Mouse (Mus musculus): Measurements from ENCODE around the gene Ggta1. TPM values are rescaled to one million over a fixed set of nuclear protein-coding genes. Genes with fewer than 3 reads are reported as not detected.
"Not testable (repeated sequence)": the region's sequence is repeated elsewhere in the genome, so short reads cannot be mapped to it uniquely, and the experiment has no call there.

The Ggta1 gene
- total RNA-seq, 2 experiments from 2014 or later: 7.9 to 18.4 TPM

DNA sequence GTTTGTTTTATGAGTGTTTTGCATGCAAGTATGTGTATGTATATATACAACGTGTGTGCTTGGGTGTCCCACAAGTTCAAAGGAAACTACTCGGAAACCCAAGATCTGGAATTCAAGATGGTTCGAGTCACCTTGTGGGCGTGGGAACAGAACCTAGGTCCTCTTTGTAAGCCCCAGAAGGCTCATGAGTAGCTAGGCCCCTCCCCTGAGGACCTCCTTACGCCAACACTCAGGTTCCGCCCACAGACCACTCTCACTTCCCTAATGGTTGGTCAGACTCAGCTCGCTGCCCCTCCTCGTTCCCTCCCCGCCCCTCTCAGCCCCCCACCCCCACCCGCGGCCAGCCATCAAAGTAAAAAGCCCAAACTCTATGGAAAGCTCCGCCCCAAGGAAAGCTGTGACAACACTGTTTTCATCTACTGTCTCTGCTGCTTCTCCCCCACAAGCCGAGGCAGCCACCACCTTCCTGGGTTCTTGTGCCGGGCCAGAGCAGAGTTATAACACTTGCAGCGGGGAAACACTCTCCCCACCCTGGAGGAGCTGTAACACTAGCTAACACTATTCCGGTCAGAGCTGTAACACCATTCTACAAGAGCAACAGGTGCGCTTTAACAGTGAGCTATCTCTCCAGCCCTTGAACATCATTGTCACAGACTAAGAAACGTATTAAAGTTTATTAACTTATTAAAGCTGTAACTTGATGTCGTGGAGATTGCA lies 499 bp upstream of the Ggta1 start:
- ATAC-seq (replicated peaks; ENCODE audit: low FRiP score, poor library complexity, severe bottlenecking): no peak

DNA sequence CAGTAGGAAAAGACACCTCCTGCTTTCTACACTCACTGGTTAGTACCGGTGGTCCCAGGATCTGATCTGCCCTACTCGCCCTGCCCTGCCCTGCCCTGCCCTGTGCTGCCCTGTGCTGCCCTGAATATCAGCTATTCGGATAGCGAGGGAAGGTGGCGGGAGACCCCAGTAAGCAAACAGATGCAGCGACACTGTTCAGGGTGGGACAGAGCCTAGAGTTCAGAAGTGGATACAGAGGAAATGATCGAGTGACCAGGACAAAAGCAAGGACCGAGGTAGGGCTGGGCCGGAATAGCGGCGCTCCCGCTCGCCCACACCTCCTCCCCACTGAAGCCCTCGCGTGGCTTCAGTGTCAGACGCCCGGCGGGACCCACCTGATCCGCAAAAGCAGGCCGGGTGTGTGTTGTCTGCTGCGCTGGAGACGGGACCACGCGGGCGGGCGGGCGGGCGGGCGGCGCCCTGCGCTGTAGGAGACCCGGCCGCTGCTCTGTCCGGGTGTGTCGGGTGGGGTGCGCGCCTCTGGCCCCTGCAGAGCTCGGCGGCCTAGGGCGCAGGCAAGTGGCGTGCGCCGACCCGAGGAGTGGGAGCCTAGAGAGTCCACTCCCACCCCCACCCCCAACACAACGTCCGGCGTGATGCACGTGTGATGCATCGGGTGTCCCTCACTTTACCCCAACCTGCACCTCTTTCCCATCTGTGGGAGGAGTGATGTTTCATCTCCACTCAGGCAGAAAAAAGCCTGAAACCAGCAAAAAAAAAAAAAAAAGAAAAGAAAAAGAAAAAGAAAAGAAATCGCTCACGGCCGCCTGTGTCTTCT lies 852 bp downstream of the Ggta1 start:
- ATAC-seq (replicated peaks; ENCODE audit: low FRiP score, poor library complexity, severe bottlenecking): peak; percentile 49

DNA sequence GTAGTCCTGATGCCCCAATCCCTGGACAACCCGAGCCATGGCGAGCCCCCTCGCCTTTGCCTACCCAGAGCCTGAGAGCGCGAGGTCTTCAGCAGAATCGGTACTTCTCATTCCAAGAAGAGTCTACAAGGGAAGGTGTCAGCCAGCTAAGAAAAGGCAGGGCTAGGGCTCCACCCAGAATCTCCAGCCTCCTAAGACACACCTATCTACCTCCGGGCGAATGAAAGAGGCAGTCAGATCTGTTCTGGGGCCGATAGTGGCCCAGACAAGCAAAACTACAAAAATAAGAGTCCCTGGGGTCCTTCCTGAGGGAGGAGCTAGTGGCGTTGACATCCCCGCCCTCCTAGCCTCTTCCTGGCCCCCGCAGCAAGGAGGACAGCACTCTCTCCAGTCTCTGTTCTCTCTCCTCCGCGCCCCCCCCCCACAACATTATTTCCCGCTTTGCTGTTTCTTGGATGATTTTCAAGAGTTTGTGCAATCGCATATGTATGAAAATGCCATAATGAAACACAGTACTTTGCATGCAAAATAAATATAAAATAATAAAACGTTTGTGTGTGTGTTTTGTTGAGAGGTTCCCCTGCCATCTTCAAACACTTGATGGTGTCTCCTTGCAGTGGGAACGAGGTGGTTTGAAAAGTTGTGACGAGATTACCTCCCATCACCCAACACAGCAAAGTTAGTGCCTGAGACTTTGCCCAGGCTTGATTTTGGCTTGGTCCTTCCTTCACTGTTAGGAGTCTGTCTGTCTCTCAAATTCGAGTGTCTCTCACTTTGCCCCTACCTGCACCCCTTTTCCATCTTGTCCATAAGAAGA lies 1.7 kb downstream of the Ggta1 start:
- ATAC-seq (replicated peaks; ENCODE audit: low FRiP score, poor library complexity, severe bottlenecking): peak; percentile 86

DNA sequence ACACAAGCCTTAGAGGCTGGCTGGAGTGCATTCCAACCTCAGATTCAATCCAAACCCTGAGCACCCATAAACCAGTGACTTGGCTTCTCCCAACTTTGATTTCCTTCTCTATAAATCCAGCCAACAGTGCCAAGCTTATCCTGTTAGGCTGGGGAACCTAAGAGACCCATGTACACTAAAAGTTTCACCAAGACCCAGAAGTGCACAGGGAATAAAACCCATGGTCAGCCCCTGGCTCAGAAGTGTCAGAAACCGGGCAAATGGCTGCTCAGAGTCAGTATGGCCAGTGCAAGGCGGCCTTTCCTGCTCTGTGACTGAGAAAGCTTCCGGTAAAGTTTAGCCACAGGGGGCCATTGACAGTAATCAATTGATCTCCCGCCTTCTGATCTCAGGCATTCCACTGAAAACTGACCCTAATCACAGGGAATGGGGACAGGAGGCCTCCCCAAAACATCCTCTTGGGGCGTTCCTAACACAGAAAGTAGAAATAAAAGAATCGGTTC lies 2.6 kb downstream of the Ggta1 start:
- no peak for ATAC-seq (replicated peaks; ENCODE audit: low FRiP score, poor library complexity, severe bottlenecking)

DNA sequence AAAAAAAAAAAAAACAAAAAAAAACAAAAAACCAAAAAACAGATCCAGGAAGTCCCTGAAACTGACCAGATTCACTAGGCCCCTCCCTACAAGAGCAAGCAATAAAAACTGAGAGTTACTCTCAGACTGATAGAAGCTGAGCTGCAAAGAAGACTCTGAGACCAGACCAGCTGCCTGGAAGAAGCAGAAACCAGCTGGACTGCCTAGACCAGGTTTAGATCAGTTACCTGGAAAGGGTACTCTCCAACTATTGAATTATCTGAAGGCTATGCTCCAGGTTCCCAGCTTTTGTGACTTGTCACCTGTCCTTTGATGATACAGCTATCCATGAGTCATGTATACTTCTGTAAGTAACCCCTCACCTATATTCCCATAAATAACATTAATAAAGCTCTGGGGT lies 3.7 kb downstream of the Ggta1 start:
- no peak for ATAC-seq (replicated peaks; ENCODE audit: low FRiP score, poor library complexity, severe bottlenecking)

DNA sequence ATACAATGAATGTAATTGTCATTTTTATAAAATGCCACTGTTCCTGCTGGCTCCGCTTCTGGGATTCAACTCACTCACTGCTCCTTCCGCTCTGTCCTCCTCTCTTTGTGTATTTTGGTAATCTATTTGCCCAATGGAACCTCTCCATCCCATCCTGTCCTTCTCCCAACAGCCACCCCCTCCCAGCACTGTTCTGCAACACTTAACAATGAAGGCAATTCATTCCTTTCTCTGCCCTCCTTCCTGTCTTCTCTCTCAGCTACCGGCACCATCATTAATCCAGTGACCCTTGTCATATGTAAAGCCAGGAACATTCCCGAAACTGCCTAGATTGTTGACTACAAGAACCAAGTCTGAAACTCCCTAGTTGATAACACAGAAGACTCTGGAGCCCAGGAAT lies 4.6 kb downstream of the Ggta1 start:
- ATAC-seq (replicated peaks; ENCODE audit: low FRiP score, poor library complexity, severe bottlenecking): no peak

DNA sequence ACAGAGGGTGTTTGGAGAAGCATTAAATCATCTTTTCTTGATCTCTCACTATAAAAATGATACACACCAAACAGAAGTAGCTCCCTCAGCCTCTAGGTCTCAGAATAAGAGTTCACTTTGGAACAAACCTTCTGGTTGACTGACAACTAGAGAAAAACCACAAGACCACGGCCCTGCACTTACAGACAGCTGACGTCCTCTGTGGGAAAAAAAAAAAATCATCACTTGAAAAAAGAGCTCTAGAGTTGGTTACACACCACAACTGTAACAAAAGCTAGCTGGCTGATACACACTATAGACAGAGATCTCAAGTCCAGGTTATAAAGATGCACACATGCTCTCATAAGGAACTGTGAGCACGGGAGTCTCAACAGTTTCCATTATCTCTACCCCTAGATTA lies 9.3 kb downstream of the Ggta1 start:
- ATAC-seq (replicated peaks; ENCODE audit: low FRiP score, poor library complexity, severe bottlenecking): no peak

DNA sequence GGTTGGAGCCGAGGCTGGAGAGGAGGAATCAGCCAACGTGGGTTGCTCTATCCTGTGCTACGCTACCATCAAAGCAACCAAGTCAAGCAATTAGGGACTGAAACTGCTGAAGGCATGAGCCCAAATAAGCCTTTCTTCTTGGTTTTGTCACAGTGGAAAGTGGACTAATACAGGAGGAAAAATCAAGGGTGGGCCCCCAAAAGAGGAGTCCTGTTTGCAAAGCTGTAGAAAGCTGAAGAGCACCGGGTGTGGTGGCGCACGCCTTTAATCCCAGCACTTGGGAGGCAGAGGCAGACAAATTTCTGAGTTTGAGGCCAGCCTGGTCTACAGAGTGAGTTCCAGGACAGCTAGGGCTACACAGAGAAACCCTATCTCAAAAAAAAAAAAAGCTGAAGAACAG lies 10.3 kb downstream of the Ggta1 start:
- not testable (repeated sequence) for ATAC-seq (replicated peaks; ENCODE audit: low FRiP score, poor library complexity, severe bottlenecking)

DNA sequence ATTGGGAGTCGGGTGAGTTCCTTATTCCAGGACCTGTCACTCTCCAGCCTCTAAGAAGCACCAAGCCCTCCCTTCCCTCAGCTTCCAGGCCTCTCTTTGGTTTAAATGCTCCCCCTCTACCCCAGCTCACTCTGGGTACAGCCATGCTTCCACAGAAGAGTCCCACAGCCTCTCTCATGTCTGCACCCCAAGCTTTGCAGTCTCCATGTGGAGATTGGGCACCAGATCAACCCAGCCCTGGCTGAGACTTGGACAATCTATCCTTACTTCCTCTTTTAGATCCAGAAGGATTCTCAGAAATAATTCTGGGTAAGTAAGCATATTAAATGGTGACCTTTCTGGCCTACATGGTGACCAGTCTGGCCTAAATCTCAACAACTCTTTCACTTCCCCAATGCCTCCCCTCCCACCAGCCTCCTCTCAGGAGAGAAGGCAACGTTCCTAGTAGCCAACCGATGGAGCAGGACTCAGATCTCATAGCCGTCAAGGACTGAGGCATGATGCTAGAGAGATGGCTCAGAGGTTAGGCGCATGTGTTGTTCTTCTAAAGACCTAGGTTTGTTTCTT lies 11.5 kb downstream of the Ggta1 start:
- ATAC-seq (replicated peaks; ENCODE audit: low FRiP score, poor library complexity, severe bottlenecking): no peak

DNA sequence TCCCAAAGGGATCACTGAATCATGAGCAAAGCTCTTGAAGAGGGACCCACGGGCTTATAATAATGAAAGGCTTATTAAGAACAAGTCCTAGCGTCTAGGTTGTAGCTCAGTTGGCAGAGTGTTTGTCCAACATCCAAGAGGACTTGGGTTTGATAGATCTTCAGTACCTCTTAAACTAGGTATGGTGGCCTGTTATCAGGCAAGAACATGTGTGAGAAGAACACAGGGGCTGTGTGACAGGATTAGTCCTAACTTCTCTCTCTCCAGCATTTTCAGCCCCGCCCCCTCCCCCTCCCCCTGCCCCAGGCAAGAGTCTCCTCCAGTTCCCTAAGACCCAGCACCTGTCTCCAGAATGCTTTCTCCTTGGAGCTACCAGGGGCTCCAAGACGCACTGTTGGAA lies 12.2 kb downstream of the Ggta1 start:
- no peak for ATAC-seq (replicated peaks; ENCODE audit: low FRiP score, poor library complexity, severe bottlenecking)

DNA sequence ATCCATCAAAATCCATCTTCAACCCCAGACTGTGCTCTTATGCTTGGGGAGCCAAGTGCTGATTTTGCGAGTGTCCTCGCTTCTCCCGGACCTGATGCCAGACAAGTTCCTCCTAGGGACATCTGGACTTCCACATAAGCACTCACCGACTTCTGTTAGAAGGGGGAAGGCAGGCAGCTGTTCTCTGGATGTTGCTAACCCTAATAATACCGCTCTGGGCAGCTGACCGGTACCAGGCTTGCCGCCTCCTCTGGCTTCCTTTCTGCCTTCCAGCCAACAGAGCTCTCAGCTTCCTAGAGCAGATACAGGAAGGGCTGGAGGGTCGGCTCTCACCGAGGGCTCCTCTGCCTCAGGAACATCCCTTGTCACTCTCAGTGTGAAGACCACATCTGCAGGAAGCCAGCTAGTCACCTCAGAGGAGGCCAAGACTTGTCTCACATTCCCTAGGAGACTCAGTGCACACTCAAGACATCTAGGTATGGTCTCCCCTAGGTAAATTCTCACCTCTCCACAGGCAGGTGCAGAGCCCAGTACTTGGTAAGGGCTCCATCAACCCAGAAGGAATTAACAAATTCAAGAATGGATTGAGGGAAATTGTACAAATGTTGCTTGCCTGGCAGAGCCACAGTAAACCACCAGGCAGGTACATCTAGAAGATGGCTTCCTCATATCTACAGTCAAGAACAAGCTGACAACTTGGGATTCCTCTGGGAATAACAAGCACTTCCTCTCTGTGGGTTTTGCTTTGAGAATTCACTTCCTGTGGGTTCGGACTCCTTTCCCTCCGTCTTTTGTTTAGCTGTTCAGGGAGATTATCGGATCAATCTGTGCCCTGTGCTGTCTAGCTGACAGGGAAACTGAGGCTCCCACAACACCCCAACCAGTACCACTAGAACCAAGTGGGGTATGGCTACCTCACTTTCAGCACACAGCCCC lies 13.1 kb downstream of the Ggta1 start:
- ATAC-seq (replicated peaks; ENCODE audit: low FRiP score, poor library complexity, severe bottlenecking): no peak

DNA sequence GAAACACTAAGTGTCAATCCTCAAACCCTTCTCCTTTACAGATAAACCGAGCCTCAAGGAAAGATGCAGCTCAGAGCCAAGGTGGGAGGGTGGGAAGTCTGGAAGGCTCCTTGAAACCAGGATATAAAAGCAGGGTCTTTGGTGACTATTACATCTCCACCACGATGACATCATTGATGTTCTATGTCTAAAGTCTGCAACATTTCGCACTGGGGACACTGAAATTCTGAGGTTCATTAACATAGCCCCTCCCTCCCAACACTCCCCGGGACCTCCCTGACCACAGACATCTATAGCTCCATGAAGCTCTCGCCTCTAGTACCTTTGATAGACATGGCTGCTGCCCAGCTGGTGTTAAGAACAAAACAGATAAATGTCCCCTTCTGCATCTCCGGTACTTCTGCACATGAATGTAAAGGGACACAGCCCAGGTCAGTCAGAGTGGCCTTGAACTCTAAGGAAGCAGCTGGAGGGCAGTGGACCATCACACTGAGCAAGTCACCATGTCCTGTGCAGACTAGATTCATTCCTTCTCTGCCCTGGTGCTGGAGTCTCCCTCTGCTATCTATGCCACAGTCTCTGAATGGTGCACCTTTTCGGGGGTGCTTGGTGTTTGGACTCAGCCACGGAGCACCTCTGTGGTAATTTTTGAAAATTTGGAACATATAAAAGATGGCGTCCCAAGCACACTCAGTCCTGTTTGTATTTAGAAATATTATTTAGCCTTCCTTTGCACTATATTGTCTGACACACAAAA lies 13.9 kb downstream of the Ggta1 start:
- no peak for ATAC-seq (replicated peaks; ENCODE audit: low FRiP score, poor library complexity, severe bottlenecking)

DNA sequence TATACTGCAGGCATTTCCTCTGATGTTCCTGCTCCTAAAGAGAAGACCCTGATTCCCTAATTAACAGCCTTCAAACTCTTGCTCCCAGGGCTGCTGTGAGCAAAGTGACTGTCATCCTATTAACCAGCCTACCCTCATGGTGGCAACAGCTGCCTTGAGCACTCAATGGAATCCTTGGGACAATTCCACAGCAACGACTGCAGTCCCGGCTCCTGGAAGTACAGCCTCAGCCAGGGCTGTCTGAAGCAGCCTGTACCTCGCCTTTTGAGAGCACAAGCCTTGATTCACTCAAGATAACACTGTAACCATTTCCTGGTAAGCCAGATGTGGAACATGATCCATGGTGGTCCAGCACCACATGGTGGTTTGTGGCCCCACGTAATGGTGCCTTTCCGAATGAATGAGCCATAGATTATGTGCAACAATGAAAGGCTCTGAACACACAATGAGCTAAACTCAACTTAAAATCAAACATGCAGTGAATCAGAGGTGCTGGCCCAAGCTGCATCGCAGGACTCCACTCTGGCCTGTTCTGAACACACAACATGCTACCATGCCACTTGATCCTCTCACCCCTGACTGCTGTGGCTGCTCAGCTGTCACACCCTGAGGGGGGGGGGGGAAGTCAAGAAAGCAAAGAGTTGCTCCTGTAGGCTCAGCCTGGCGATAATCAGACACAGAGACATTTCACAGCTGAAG lies 14.7 kb downstream of the Ggta1 start:
- no peak for ATAC-seq (replicated peaks; ENCODE audit: low FRiP score, poor library complexity, severe bottlenecking)

DNA sequence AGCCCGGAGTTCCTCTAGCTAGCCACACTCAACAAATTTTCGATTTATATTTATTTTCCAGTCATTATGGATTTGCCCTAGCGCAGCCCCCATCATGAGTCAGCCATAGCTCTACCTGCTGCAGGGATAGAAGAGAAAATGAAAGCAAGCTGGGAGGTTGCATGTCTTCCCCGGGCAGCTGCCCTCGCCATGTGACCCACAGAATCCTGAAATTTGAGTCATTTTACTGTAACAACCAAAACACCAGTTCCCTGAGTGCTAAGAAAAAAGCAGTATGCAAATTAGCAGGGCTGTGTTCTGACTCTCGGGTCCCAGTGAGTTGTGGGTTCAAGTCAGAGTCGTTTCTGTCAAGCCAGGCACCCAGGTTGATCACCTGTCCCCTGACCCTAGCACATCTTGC lies 15.6 kb downstream of the Ggta1 start:
- ATAC-seq (replicated peaks; ENCODE audit: low FRiP score, poor library complexity, severe bottlenecking): no peak

DNA sequence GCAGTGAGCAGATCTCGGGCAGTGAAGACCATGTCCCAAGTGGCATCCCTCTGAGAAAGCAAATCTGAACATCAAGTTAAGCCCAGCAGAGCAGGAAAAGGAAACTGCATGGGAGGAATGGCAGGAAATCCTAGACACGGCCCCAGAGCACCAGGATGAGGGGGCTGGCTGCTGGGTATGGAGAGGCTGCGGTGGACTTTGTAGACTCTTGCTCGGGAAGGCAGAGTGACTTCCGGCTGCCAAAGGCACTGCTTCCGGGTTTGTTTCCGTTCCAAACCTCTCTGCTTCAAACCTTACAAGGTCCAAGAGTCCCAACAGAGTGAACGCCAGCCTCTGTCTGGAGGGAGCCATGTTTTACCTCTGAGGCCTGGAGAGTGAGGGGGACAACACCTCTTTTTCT lies 16.2 kb downstream of the Ggta1 start:
- ATAC-seq (replicated peaks; ENCODE audit: low FRiP score, poor library complexity, severe bottlenecking): no peak

DNA sequence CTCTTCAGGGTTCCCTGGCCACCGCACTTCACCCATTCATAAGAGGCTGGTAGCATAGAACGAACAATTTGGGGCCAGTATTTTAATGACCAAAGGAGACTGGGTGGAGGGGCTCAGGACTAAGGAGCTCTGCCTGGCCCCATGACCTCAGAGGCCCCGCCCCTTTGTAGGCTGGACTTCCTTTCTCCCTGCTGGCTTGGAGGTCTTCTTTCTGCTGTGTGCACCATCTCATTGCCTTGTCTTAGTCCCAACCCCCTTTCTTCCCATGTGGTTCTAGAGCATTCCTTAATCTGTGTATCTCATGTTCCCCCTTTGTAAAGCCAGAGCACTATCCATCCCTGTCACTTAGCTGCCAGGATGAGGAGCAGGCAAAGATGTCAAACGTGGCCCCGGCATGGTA lies 16.7 kb downstream of the Ggta1 start:
- ATAC-seq (replicated peaks; ENCODE audit: low FRiP score, poor library complexity, severe bottlenecking): 0 out of 2 replicates have a peak, but pooled peaks have one; percentile 27

DNA sequence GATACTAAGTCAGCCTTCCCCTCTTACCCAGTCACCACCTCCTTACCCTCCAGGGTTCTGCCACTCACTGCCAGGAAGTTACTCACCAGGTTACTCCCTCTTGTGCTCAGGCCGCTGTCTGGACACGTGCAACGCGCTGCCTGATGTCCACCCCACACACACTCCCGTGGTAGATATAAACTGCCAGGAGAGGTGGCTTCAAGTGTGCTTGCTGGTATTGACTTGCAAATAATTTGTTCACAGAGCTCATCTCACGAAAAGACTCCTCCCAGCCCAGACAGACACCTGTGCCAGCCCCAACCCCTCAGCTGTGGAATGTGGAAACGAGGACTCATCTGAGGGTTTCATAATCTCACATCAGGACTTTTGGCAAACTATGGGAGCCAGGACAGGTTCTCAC lies 17.4 kb downstream of the Ggta1 start:
- no peak for ATAC-seq (replicated peaks; ENCODE audit: low FRiP score, poor library complexity, severe bottlenecking)

DNA sequence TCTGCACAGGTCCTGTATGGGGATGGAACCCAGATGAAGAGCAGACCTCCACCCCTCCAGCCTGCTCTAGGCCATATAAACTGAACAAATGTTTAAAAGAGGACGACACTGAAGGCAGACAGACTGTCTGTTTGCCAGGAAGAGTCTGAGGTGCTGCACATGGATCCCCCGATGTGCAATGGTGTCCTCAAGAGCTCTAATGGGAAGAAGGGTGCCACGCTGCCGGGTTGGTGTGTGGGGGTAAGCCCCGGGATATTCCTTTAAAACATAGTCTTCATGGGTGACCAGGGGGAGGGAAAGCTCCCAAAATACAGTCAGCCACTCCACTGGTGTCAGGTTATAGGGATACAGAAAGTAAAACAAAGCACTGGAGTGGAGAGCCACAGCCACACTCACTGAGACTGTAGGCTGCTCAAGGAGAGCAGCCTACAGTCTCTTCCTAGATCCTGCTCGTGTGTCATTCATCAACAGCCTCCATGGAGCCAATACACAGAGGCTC lies 18.2 kb downstream of the Ggta1 start:
- ATAC-seq (replicated peaks; ENCODE audit: low FRiP score, poor library complexity, severe bottlenecking): no peak
